Mouse (Mus musculus) brown adipose tissue, adult 24 weeks (tissue): ENCODE measurements around the gene Sfxn3. TPM values are rescaled to one million over a fixed set of nuclear protein-coding genes. Genes with fewer than 3 reads are reported as not detected.

Experiments used
- H3K27ac ChIP-seq: fragments of 200-500 bp; replicated peaks from 2 replicates; pipeline ENCODE4 v1.5.1; 2012; ENCODE audit warnings: low read depth, mild to moderate bottlenecking, low read length
- H3K4me1 ChIP-seq: fragments of 200-500 bp; 2 replicates; pipeline ENCODE4 v1.6.1; 2012; ENCODE audit warnings: low read length, mixed read lengths; ENCODE audit not compliant: control insufficient read depth, insufficient read depth, insufficient read length
- H3K4me3 ChIP-seq: fragments of 200-500 bp; 2 replicates; pipeline ENCODE4 v1.5.1; 2012; ENCODE audit warnings: low read depth, mild to moderate bottlenecking, low read length, moderate library complexity; ENCODE audit not compliant: insufficient read depth
- polyA plus RNA-seq: library from polyadenylated mRNA; stranded (reverse); fragments of >200 nt; gene quantifications from 2 replicates; pipeline ENCODE4 v1.2.4, GENCODE M21; 2012; ENCODE audit not compliant: missing spikeins, insufficient read depth, insufficient read length

Sfxn3 gene
- polyA plus RNA-seq, 1 experiment = 5.0 TPM

- no peak overlapping the region for H3K27ac ChIP-seq
- H3K4me3 ChIP-seq = peak overlapping the region; percentile 81
- 0 out of 2 replicates have a peak, but pooled peaks cover 2% of the 10 kb centered on the region for H3K4me1 ChIP-seq
Measured at GRCm38 (mm10) chr19:45073871-45074542, 26.7 kb downstream of the Sfxn3 start.

DNA sequence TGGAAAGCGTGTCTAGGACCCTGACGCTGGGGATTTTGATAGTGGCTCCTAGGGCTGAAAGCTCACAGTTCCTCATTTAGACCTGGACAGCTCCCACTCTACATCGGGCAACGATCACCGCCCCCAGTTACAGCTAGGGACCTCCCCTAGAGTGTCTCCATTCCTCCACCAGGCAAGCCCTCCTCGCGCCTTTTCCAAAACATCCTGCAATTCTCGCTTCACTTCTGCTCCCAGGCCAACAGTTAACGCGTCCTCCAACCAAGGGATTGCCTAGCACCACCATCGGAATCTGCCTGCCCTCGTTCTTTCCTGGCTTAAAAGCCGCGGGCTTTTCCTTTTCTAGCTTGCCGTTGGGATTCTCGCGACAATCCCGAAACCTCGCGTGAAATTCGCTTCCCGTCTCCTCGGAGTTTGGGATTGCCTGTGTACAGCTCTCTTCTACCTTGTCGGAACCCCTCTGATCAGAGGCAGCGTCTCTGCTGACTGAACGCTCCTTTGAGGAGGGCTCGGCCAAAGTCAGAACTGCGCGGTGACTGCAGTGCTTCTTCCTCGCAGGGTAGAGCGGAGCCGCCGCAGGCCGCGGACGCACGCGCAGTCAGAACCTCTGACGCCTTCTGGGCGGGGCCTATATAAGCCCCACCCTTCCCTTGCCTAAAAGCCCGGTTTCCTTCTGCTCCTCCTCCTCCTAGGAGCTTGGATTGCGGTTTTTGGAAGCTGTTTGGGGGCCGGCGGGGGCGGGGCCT, 27.4 kb downstream of the Sfxn3 start, which contains the start of gene Kazald1:
Gene Kazald1, plus strand, starts transcription at position 662 of the 743 bp plus-strand sequence.
- 0 out of 2 replicates have a peak, but pooled peaks cover 2% of the 10 kb centered on the region for H3K4me1 ChIP-seq
- peak within 1 kb of the TSS; percentile 81 for H3K4me3 ChIP-seq
- peak within 1 kb of the TSS; percentile 98 for H3K27ac ChIP-seq

GRCm38 (mm10) chr19:45075323-45076035, 28.2 kb downstream of the Sfxn3 start:
- H3K4me3 ChIP-seq = peak overlapping the region; percentile 62
- H3K4me1 ChIP-seq = peaks cover 2% of the 10 kb centered on the region; the same call in 1 of the 2 replicates
- peak overlapping the region; percentile 32 for H3K27ac ChIP-seq

DNA sequence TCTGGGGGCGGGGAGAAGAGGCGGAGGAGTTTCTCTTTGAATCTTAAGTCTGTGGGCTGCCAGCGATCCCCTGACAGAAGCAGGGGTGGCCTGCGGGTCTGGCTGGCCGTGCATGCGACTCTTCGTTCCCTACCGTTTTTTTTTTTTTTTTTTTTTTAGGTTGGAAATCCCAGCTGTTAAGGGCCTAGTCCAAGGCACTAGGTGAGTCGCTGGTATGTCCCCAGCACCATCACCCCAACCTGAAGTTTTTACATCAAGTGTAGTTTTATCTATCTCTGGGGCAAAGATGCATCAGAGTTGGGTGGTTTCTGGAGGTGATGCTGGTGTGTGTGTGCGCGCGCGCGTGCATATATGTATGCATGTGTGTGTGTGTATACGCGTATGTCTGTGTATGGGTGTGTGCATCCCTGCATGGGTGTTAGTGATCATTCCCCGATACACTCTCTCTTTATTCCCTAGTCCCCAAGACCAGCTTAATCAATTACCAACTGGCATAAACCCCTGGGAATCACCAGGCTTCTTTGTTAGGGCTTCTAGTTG, 28.8 kb downstream of the Sfxn3 start:
- H3K27ac ChIP-seq = peak overlapping the region; percentile 32

GRCm38 (mm10) chr19:45076586-45077510, 29.5 kb downstream of the Sfxn3 start:
- Histone ChIP-seq H3K27ac (no peak overlapping the region), H3K4me1 (peaks cover 6% of the 10 kb centered on the region; the same call in 1 of the 2 replicates)

More for the DNA sequence above, 28.8 kb downstream of the Sfxn3 start:
- H3K4me3 ChIP-seq = peak overlapping the region; percentile 62
- H3K4me1 ChIP-seq = peaks cover 6% of the 10 kb centered on the region; the same call in 1 of the 2 replicates

GRCm38 (mm10) chr19:45077742-45078645, 30.7 kb downstream of the Sfxn3 start:
- H3K4me1 ChIP-seq = peaks cover 6% of the 10 kb centered on the region; the same call in 1 of the 2 replicates
- no peak overlapping the region for H3K4me3 ChIP-seq
- H3K27ac ChIP-seq = no peak overlapping the region

More at GRCm38 (mm10) chr19:45076586-45077510, 29.5 kb downstream of the Sfxn3 start:
- peak overlapping the region; percentile 62 for H3K4me3 ChIP-seq

- Histone ChIP-seq H3K4me1 (peaks cover 6% of the 10 kb centered on the region; the same call in 1 of the 2 replicates), H3K4me3 (peak overlapping the region; percentile 27), H3K27ac (no peak overlapping the region)
Measured at GRCm38 (mm10) chr19:45078971-45079764, 31.9 kb downstream of the Sfxn3 start.

GRCm38 (mm10) chr19:45079769-45080515, 32.6 kb downstream of the Sfxn3 start:
- peak overlapping the region; percentile 27 for H3K4me3 ChIP-seq
- peaks cover 6% of the 10 kb centered on the region; the same call in 1 of the 2 replicates for H3K4me1 ChIP-seq
- no peak overlapping the region for H3K27ac ChIP-seq

- H3K4me1 ChIP-seq = peaks cover 6% of the 10 kb centered on the region; the same call in 1 of the 2 replicates
- H3K4me3 ChIP-seq = peak overlapping the region; percentile 27
- no peak overlapping the region for H3K27ac ChIP-seq
Measured at GRCm38 (mm10) chr19:45080711-45081110, 33.4 kb downstream of the Sfxn3 start.

DNA sequence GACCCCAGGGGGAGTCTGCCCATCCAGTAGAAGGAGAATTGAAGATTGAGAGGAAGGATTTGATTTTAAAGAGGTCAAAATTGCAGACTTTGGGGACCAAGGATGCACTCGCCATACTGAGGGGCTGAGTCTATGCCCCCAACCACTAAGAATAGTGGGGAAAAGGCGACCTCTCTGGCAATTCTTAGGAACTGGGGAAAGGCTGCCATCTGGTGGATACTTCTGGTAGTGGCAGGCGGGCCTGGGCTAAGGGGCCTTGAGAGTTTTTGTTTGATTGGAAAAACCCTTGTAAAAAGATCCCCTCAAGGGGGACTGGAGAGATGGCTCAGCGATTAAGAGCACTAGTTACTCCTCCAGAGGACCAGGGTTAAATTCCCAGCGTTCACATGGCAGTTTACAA, 34.0 kb downstream of the Sfxn3 start:
- H3K4me1 ChIP-seq = peaks cover 4% of the 10 kb centered on the region; the same call in 1 of the 2 replicates
- H3K4me3 ChIP-seq = peak overlapping the region; percentile 27; the same call in 1 of the 2 replicates

GRCm38 (mm10) chr19:45081841-45082550, 34.7 kb downstream of the Sfxn3 start:
- H3K27ac ChIP-seq = no peak overlapping the region
- H3K4me1 ChIP-seq = peaks cover 4% of the 10 kb centered on the region; the same call in 1 of the 2 replicates
- H3K4me3 ChIP-seq = no peak overlapping the region

More for the DNA sequence above, 34.0 kb downstream of the Sfxn3 start:
- H3K27ac ChIP-seq = no peak overlapping the region
